Mouse (Mus musculus) layer of hippocampus, adult 8-10 months (tissue): ENCODE results near the gene Gys2. TPM values are rescaled to one million over a fixed set of nuclear protein-coding genes. Genes with fewer than 3 reads are reported as not detected.

Experiments
- DNase-seq, 2 experiments: peaks; one replicate each; pipeline ENCODE4 v3.0.0; 2022; ENCODE audit warnings: low spot score in 2 of 2
- total RNA-seq, 4 experiments: library from RNA; stranded (reverse); gene quantifications; 2 replicates each; pipeline ENCODE4 v1.2.4; 2022

The Gys2 gene
- total RNA-seq, 4 experiments from 2014 or later, result 0.16 to 0.18 (median 0.16) TPM; not detected in 1

GRCm38 (mm10) chr6:142378576-142379330 lies 94.2 kb downstream of the Gys2 start:
- no peak for DNase-seq

- no peak for DNase-seq
Measured at GRCm38 (mm10) chr6:142377081-142377480, 95.8 kb downstream of the Gys2 start.

Other genes with a start within 250 kb of the Gys2 start
- gene Iapp, start 174.7 kb downstream of the Gys2 start, total RNA-seq, result not detected
- gene Slco1a5, start 150.1 kb downstream of the Gys2 start, total RNA-seq, result under 1 TPM in 1 of 4 experiments, not detected in 3; 0.32 TPM
- 10 to 100 TPM; 12.2 to 17.3 (median 14.7) TPM for gene Pyroxd1, start 127.5 kb downstream of the Gys2 start, total RNA-seq
- gene Recql, start 86.0 kb downstream of the Gys2 start, total RNA-seq, result 10 to 100 TPM; 21.8 to 25.7 (median 23.6) TPM
- 10 to 100 TPM; 30.6 to 34.0 (median 33.0) TPM for gene Golt1b, start 85.9 kb downstream of the Gys2 start, total RNA-seq
- gene Spx, start 59.7 kb downstream of the Gys2 start, total RNA-seq, result 1 to 10 TPM in 1 of 4 experiments, under 1 TPM in 3; 0.70 to 1.2 (median 0.87) TPM
- 100 to 1,000 TPM; 561 to 645 (median 604) TPM for gene Ldhb, start 34.8 kb upstream of the Gys2 start, total RNA-seq
- gene Kcnj8, start 98.5 kb upstream of the Gys2 start, total RNA-seq, result 1 to 10 TPM; 1.7 to 2.3 (median 1.9) TPM
- 1 to 10 TPM; 3.2 to 4.2 (median 4.0) TPM for gene Abcc9, start 229.2 kb upstream of the Gys2 start, total RNA-seq